Mouse (Mus musculus): ENCODE results near the gene Clca4a. TPM values are rescaled to one million over a fixed set of nuclear protein-coding genes. Genes with fewer than 3 reads are reported as not detected.

Gene Clca4a
- total RNA-seq (2014; rRNA removed) (not detected in 2 replicates), polyA plus RNA-seq (2015; fragmentation: Nextera tagmentation; extraction: Ambion mirVana) (not detected in 2 replicates)

DNA sequence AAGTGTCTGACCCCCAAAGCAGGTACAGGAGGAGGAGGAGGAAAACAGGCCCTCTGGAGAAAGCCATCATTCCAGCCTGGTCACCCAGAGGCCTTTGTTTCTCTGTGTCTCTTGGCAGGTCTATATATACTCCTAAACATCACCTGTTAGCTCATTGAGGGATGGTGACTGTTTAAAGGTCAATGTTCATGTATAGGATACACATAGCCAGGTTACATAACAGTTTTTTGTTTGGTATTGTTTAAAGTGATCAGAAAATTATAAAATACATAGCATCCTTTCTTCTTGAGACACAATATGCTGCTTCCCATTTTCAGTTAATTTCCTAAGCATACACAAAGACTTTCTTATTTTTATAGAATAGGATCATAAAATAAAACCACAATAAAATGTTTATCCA, at the start of gene Clca4a:
TSS of gene Clca4a (minus strand) at position 101 of the 400 bp plus-strand sequence.
- no peaks in the 10 kb centered on the region for H3K4me1 ChIP-seq (ENCODE audit: insufficient read depth)
- H3K27ac ChIP-seq (ENCODE audit: low read depth, low read length): no peak within 1 kb of the TSS
- ATAC-seq (no peak), DNase-seq (no peak)
- H3K4me2 ChIP-seq (ENCODE audit: low read depth): no peak within 1 kb of the TSS
- H3K27me3 ChIP-seq (ENCODE audit: insufficient read depth, low read length): no peaks in the 10 kb centered on the region
- H3K36me3 ChIP-seq (ENCODE audit: insufficient read depth): no peaks in the 10 kb centered on the region
- H3K9ac ChIP-seq: no peak within 1 kb of the TSS
- TF ChIP-seq CTCF (IDR thresholded peaks at IDR 0.05; ENCODE audit: low read depth): no peak
- no peak within 1 kb of the TSS for H3K4me3 ChIP-seq (ENCODE audit: low read depth, low read length)
- no peaks in the 10 kb centered on the region for H3K9me3 ChIP-seq (ENCODE audit: low read length)

DNA sequence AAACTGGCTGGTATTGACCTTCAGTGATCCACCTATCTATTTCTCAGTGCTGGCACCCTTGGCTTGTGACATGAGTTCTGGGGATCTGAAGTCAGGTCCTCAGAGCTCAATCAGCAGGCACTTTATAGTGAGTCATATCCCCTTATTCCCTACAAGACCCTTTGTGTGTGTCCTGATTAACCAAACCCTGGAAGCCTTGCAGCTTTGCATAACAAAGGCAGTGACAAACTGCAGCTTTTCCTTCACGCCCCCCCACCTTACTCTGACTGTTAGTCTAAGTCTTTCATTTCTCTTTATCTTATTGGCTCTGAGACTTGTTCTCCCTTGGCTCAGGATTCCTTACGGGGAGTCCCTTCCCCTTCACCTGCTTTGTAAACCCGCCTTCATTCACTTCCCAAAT, 43.0 kb upstream of the Clca4a start:
- no peaks in the 10 kb centered on the region for H3K36me3 ChIP-seq (ENCODE audit: insufficient read depth)
- no peaks in the 10 kb centered on the region for H3K4me1 ChIP-seq (ENCODE audit: insufficient read depth)
- H3K27ac ChIP-seq (ENCODE audit: low read depth, low read length): no peak overlapping the region
- no peak overlapping the region for H3K4me2 ChIP-seq (ENCODE audit: low read depth)
- H3K9me3 ChIP-seq (ENCODE audit: low read length): no peaks in the 10 kb centered on the region
- H3K27me3 ChIP-seq (ENCODE audit: insufficient read depth, low read length): no peaks in the 10 kb centered on the region
- no peak for TF ChIP-seq CTCF (IDR thresholded peaks at IDR 0.05; ENCODE audit: low read depth)
- H3K9ac ChIP-seq: no peak overlapping the region
- ATAC-seq (no peak), DNase-seq (no peak)
- H3K4me3 ChIP-seq (ENCODE audit: low read depth, low read length): no peak overlapping the region
- WGBS: 40% methylated on average over 3 of the region's 3 CpGs

DNA sequence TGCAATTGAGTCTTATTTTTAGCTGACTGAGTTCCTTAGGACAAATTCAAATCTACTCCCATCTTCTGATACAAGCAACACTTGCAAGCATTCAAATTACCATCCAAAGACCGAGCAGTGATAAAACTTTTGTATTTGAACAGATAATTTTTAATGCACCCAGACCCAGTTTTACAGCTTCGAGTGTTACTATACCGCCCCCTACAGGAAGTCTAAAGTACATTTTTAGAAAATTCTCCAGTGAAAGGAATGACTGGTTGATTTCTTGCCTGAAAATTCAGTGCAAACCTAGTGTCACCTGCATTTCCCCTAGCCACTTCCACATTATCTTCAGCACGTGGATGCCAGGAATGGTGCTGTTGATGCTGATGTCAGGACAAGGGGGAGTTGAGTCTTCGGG, 29.6 kb upstream of the Clca4a start:
- DNase-seq (no peak), ATAC-seq (no peak)
- 35% methylated on average over 5 of the region's 5 CpGs for WGBS
- no peaks in the 10 kb centered on the region for H3K36me3 ChIP-seq (ENCODE audit: insufficient read depth)
- no peak overlapping the region for H3K4me2 ChIP-seq (ENCODE audit: low read depth)
- no peak overlapping the region for H3K27ac ChIP-seq (ENCODE audit: low read depth, low read length)
- H3K9ac ChIP-seq: no peak overlapping the region
- H3K27me3 ChIP-seq (ENCODE audit: insufficient read depth, low read length): no peaks in the 10 kb centered on the region
- no peaks in the 10 kb centered on the region for H3K4me1 ChIP-seq (ENCODE audit: insufficient read depth)
- H3K9me3 ChIP-seq (ENCODE audit: low read length): no peaks in the 10 kb centered on the region
- no peak overlapping the region for H3K4me3 ChIP-seq (ENCODE audit: low read depth, low read length)
- peak; percentile 35; the same call in 1 of the 2 replicates for TF ChIP-seq CTCF (IDR thresholded peaks at IDR 0.05; ENCODE audit: low read depth)

DNA sequence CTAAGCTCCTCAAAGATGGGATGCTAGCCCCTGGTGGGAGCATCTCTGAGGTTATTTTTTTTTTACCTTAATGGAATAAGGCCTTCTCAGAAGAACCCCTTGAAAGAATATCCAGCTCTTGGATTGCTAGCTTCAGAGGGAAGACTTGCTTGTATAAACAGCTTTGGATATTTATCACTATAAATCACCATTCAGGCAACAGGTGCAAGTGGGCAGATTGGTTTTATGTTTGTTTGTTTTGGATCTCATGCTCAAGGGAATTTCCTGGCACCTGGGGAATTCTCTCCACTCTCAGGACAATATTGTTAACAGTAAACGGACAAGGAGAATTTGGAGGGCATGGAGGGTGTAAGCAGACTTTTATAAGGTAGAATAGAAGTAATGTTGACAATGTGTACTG, 26.1 kb upstream of the Clca4a start:
- Histone ChIP-seq H3K4me3 (ENCODE audit: low read depth, low read length) (no peak overlapping the region), H3K9me3 (ENCODE audit: low read length) (no peaks in the 10 kb centered on the region), H3K27ac (ENCODE audit: low read depth, low read length) (no peak overlapping the region), H3K4me2 (ENCODE audit: low read depth) (no peak overlapping the region), H3K27me3 (ENCODE audit: insufficient read depth, low read length) (no peaks in the 10 kb centered on the region), H3K36me3 (ENCODE audit: insufficient read depth) (no peaks in the 10 kb centered on the region), H3K9ac (no peak overlapping the region), H3K4me1 (ENCODE audit: insufficient read depth) (no peaks in the 10 kb centered on the region)
- WGBS: 80% methylated on average over 1 of the region's 1 CpGs
- no peak for TF ChIP-seq CTCF (IDR thresholded peaks at IDR 0.05; ENCODE audit: low read depth)
- ATAC-seq: no peak
- no peak for DNase-seq

DNA sequence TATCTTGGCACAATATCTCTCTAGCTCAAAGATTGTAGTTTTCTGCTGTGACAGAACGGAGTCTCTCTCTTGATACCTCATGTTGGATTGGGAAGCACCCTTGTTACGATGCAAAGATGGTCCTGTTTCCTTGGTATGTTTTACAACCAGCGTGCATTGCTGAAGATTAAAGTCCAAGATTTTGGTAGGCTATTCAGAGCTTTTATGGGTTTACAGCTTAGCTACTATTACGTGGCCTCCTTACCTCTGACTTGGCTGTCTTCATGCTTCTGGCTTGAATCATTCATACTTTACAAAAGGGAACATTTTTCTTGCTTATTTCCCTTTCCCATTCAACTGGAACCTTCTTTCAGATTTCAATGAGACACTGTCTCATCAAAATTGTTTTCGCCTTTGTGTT, 18.2 kb upstream of the Clca4a start:
- Histone ChIP-seq H3K4me2 (ENCODE audit: low read depth) (no peak overlapping the region), H3K9me3 (ENCODE audit: low read length) (no peaks in the 10 kb centered on the region), H3K27ac (ENCODE audit: low read depth, low read length) (no peak overlapping the region), H3K27me3 (ENCODE audit: insufficient read depth, low read length) (no peaks in the 10 kb centered on the region), H3K9ac (no peak overlapping the region), H3K36me3 (ENCODE audit: insufficient read depth) (no peaks in the 10 kb centered on the region), H3K4me3 (ENCODE audit: low read depth, low read length) (no peak overlapping the region), H3K4me1 (ENCODE audit: insufficient read depth) (no peaks in the 10 kb centered on the region)
- 88% methylated on average over 5 of the region's 5 CpGs for WGBS
- ATAC-seq (no peak), DNase-seq (no peak)
- TF ChIP-seq CTCF (IDR thresholded peaks at IDR 0.05; ENCODE audit: low read depth): no peak

DNA sequence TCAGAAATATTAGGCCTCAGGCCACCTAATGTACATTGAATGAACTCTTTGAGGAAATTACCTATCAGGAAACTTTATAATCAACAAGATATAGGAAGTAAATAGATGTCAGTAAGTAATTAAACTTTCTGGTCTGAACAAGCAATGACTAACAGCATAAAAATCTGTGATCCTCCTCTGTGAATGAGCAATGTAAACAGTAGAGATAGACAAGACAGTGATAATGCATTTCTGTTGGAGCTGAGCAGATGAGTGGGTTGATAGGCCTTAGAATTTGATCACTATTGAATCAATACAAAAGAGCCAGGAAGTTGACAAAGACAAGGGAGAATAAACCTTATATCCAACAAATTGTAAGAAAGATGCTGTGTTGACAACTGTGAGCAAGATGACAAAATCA, 17.8 kb upstream of the Clca4a start:
- no peak overlapping the region for H3K4me2 ChIP-seq (ENCODE audit: low read depth)
- no peak for DNase-seq
- no peaks in the 10 kb centered on the region for H3K9me3 ChIP-seq (ENCODE audit: low read length)
- H3K9ac ChIP-seq: no peak overlapping the region
- ATAC-seq: no peak
- no peak overlapping the region for H3K4me3 ChIP-seq (ENCODE audit: low read depth, low read length)
- H3K27me3 ChIP-seq (ENCODE audit: insufficient read depth, low read length): no peaks in the 10 kb centered on the region
- H3K36me3 ChIP-seq (ENCODE audit: insufficient read depth): no peaks in the 10 kb centered on the region
- TF ChIP-seq CTCF (IDR thresholded peaks at IDR 0.05; ENCODE audit: low read depth): no peak
- no peaks in the 10 kb centered on the region for H3K4me1 ChIP-seq (ENCODE audit: insufficient read depth)
- no peak overlapping the region for H3K27ac ChIP-seq (ENCODE audit: low read depth, low read length)

DNA sequence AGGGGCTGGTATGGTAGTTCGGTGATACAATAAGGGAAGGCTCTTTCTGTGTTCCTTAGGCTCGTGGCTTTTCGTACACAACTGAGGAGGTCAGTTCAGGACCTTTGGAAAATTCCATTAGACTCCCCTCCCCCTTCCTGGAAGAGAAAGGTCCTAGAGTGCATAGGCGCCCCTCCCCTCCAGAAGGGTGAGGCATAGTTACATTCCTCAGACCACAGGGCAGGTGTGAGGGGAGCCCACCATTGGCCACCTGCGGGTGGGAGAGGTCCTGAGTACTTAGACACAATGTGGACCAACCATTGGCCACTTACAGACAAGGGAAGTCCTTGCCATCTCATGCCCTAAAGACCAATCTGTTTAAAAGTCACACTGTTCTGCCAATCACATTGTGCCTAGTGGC, 11.0 kb upstream of the Clca4a start:
- WGBS: 91% methylated on average over 5 of the region's 5 CpGs
- Histone ChIP-seq H3K27ac (ENCODE audit: low read depth, low read length) (no peak overlapping the region), H3K4me1 (ENCODE audit: insufficient read depth) (no peaks in the 10 kb centered on the region), H3K4me2 (ENCODE audit: low read depth) (no peak overlapping the region), H3K27me3 (ENCODE audit: insufficient read depth, low read length) (no peaks in the 10 kb centered on the region), H3K4me3 (ENCODE audit: low read depth, low read length) (no peak overlapping the region), H3K9ac (no peak overlapping the region), H3K9me3 (ENCODE audit: low read length) (no peaks in the 10 kb centered on the region), H3K36me3 (ENCODE audit: insufficient read depth) (no peaks in the 10 kb centered on the region)
- ATAC-seq (no peak), DNase-seq (no peak)
- no peak for TF ChIP-seq CTCF (IDR thresholded peaks at IDR 0.05; ENCODE audit: low read depth)

DNA sequence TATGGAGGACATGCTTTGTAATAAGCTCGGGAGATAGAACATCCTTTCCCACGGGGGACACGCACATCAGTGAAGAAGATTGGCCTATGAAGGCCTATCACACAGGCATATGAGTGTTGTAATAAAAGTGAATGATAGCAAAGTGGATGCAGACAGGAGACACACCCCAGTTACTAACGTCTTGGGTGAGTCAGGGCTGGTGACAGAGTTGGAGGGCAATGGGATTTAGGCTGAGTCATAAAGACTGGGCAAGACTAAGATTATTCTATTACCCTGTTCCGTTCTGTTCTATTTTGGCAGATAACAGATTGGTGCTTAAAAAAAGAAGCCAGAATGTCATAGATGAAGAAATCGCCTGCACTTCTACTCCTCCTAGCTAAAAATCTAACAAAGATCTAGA, 5.7 kb upstream of the Clca4a start:
- 87% methylated on average over 6 of the region's 6 CpGs for WGBS
- no peak for TF ChIP-seq CTCF (IDR thresholded peaks at IDR 0.05; ENCODE audit: low read depth)
- Histone ChIP-seq H3K9ac (no peak overlapping the region), H3K9me3 (ENCODE audit: low read length) (no peaks in the 10 kb centered on the region), H3K4me3 (ENCODE audit: low read depth, low read length) (no peak overlapping the region), H3K27me3 (ENCODE audit: insufficient read depth, low read length) (no peaks in the 10 kb centered on the region), H3K36me3 (ENCODE audit: insufficient read depth) (no peaks in the 10 kb centered on the region), H3K4me1 (ENCODE audit: insufficient read depth) (no peaks in the 10 kb centered on the region), H3K27ac (ENCODE audit: low read depth, low read length) (no peak overlapping the region), H3K4me2 (ENCODE audit: low read depth) (no peak overlapping the region)
- DNase-seq (no peak), ATAC-seq (no peak)

All from forebrain, postnatal 0 days (tissue).